Mouse (Mus musculus): ENCODE results near the gene Spindoc. TPM values are rescaled to one million over a fixed set of nuclear protein-coding genes. Genes with fewer than 3 reads are reported as not detected.

The Spindoc gene
- polyA plus RNA-seq, 1 experiment from 2014 or later = 25.6 TPM

DNA sequence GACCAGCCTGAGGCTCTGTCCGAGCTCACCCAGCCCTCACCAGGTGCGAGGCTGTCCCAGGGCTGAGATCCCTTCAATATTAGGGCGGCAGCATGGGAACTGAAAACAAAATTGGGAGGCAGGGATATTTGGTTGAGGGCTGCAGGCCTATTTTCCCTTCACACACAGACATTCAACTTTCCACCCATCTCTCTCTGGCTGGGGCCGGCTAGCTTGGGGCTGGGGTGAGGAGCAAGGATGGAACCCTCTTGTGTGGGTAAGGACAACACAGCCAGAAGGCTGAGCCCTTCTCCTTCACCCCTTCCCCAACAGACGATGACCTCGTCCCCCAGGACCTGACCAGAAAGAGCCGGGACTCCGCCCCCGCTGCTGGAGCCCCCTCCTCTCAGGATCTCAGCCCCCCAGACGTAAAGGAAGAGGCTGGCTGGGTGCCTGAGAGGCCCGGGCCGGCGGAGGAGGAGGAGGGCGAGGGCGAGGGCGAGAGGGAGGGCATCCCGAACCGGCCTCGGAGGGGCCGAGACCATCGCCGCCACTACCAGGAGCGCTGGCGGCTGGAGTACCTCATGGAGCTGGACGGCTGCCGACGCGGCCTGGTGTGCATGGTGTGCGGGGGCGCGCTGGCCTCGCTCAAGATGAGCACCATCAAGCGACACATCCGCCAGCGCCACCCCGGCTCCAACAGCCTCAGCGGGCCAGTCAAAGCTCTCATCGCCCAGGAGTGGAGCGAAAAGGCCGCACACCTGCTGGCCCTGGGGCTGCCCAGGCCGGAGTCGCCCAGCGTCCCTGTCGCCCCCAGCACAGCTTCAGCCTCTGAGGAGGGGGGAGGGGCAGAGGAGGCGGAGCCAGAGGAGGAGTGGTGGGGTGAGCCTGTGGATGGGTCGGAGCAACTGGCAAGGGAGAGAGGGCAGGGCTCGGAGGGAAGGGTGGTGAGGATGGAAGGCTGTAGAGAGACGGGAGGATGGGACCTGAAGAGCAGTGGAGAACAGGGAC lies 39.1 kb upstream of the Spindoc start:
- DNase-seq (ENCODE audit: low spot score) (peak; percentile 86), ATAC-seq (ENCODE audit: insufficient read depth, low FRiP score, low TSS enrichment) (peak; percentile 49)
- H3K4me3 ChIP-seq (ENCODE audit: low read depth, low read length) = peak overlapping the region; percentile 26
- peak overlapping the region; percentile 69 for H3K27ac ChIP-seq (ENCODE audit: low read depth, low read length)
- peaks cover 14% of the 10 kb centered on the region for H3K36me3 ChIP-seq (ENCODE audit: control insufficient read depth, insufficient read depth, low read length)
- H3K9me3 ChIP-seq (ENCODE audit: control insufficient read depth, low read length) = no peaks in the 10 kb centered on the region
- peak overlapping the region; percentile 51 for H3K9ac ChIP-seq (ENCODE audit: low read length)
- no peaks in the 10 kb centered on the region for H3K27me3 ChIP-seq (ENCODE audit: control insufficient read depth, insufficient read depth, low read length)
- 9% methylated on average over 37 of the region's 48 CpGs for WGBS
- peak overlapping the region; percentile 45 for H3K4me2 ChIP-seq (ENCODE audit: low read depth)
- peaks cover 50% of the 10 kb centered on the region for H3K4me1 ChIP-seq (ENCODE audit: control insufficient read depth, insufficient read depth, low read length)

DNA sequence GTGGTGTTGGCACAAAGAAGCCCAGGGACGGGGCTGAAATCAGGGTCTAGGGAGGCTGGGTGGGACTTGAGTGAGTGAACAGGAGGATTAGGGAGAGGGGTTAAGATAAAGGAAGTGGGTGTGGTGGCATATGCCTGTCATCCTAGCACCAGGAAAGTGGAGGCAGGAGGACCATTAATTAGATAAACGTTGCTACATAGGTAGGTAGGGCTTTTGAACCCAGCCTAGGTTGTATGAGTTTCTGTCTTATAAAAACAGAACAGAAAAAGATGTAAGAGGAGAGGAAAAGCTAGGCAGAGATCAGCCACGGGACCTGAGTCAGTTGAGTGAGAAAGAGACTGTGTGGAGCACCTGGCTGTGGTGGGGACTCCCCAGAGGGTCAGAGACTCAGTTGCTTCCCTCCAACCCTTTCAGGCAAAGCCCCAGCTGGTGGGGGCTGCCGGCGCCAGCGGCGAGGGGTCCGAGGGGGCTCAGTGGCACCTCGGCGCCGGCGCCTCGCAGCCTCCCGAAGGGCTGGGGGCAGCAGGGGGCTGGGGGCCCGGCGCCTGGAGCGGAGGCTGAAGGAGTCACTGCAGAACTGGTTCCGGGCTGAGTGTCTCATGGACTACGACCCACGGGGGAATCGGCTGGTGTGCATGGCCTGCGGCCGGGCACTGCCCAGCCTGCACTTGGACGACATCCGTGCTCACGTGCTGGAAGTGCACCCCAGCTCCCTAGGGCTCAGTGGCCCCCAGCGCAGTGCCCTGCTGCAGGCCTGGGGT lies 38.2 kb upstream of the Spindoc start:
- no peaks in the 10 kb centered on the region for H3K9me3 ChIP-seq (ENCODE audit: control insufficient read depth, low read length)
- H3K9ac ChIP-seq (ENCODE audit: low read length) = peak overlapping the region; percentile 51; the same call in 1 of the 2 replicates
- WGBS = 51% methylated on average over 27 of the region's 27 CpGs
- peaks cover 14% of the 10 kb centered on the region for H3K36me3 ChIP-seq (ENCODE audit: control insufficient read depth, insufficient read depth, low read length)
- H3K4me3 ChIP-seq (ENCODE audit: low read depth, low read length) = peak overlapping the region; percentile 16
- peak overlapping the region; percentile 69 for H3K27ac ChIP-seq (ENCODE audit: low read depth, low read length)
- H3K27me3 ChIP-seq (ENCODE audit: control insufficient read depth, insufficient read depth, low read length) = no peaks in the 10 kb centered on the region
- H3K4me1 ChIP-seq (ENCODE audit: control insufficient read depth, insufficient read depth, low read length) = peaks cover 50% of the 10 kb centered on the region
- DNase-seq (ENCODE audit: low spot score) (no peak), ATAC-seq (ENCODE audit: insufficient read depth, low FRiP score, low TSS enrichment) (no peak)
- peak overlapping the region; percentile 45 for H3K4me2 ChIP-seq (ENCODE audit: low read depth)

DNA sequence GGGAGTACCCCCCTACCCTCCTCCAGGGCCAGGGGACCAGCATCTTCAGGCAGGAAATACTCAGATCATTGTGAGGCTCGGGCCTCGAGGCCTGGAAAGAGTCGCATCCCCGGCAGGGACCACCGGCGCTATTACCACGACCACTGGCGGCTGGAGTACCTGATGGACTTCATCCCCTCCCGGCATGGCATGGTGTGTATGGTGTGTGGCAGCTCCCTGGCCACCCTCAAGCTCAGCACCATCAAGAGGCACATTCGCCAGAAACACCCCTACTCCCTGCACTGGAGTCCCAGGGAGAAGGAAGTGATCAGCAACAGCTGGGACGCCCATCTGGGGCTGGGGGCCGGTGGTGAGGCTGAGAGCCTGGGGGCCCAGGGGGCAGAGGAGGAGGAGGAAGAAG lies 37.3 kb upstream of the Spindoc start:
- no peak for DNase-seq (ENCODE audit: low spot score)
- WGBS = 71% methylated on average over 12 of the region's 12 CpGs
- Histone ChIP-seq H3K9me3 (ENCODE audit: control insufficient read depth, low read length) (no peaks in the 10 kb centered on the region), H3K4me1 (ENCODE audit: control insufficient read depth, insufficient read depth, low read length) (peaks cover 50% of the 10 kb centered on the region), H3K27ac (ENCODE audit: low read depth, low read length) (no peak overlapping the region), H3K9ac (ENCODE audit: low read length) (peak overlapping the region; percentile 99), H3K4me2 (ENCODE audit: low read depth) (peak overlapping the region; percentile 83), H3K4me3 (ENCODE audit: low read depth, low read length) (peak overlapping the region; percentile 100), H3K36me3 (ENCODE audit: control insufficient read depth, insufficient read depth, low read length) (peaks cover 14% of the 10 kb centered on the region), H3K27me3 (ENCODE audit: control insufficient read depth, insufficient read depth, low read length) (no peaks in the 10 kb centered on the region)
- ATAC-seq (ENCODE audit: insufficient read depth, low FRiP score, low TSS enrichment) = no peak

DNA sequence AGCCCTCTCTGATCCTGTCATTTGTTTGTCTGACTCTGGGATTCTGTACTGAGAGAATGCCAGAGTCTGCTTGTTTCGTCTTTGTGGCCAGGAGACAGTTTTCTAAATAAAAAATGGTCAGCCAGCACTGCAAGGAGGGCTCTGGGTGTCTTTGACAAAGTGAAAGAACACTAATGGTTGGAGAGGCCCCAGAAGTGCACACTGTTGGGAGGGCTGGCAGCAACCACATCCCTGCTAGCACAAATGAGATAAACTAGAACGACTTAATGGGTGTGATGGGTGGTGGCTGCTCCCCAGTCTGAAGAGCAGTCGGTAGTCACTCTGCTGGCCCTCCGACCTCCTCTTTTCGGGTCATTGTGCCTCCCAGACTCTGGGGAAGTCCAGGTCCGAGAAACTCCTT lies 36.3 kb upstream of the Spindoc start:
- H3K27me3 ChIP-seq (ENCODE audit: control insufficient read depth, insufficient read depth, low read length) = no peaks in the 10 kb centered on the region
- H3K36me3 ChIP-seq (ENCODE audit: control insufficient read depth, insufficient read depth, low read length) = peaks cover 14% of the 10 kb centered on the region
- H3K4me2 ChIP-seq (ENCODE audit: low read depth) = peak overlapping the region; percentile 83
- WGBS = 36% methylated on average over 6 of the region's 6 CpGs
- no peaks in the 10 kb centered on the region for H3K9me3 ChIP-seq (ENCODE audit: control insufficient read depth, low read length)
- H3K4me1 ChIP-seq (ENCODE audit: control insufficient read depth, insufficient read depth, low read length) = peaks cover 50% of the 10 kb centered on the region
- H3K4me3 ChIP-seq (ENCODE audit: low read depth, low read length) = peak overlapping the region; percentile 100
- DNase-seq (ENCODE audit: low spot score) (no peak), ATAC-seq (ENCODE audit: insufficient read depth, low FRiP score, low TSS enrichment) (no peak)
- 0 out of 2 replicates have a peak overlapping the region, but pooled peaks have one; percentile 23 for H3K27ac ChIP-seq (ENCODE audit: low read depth, low read length)
- H3K9ac ChIP-seq (ENCODE audit: low read length) = peak overlapping the region; percentile 99

DNA sequence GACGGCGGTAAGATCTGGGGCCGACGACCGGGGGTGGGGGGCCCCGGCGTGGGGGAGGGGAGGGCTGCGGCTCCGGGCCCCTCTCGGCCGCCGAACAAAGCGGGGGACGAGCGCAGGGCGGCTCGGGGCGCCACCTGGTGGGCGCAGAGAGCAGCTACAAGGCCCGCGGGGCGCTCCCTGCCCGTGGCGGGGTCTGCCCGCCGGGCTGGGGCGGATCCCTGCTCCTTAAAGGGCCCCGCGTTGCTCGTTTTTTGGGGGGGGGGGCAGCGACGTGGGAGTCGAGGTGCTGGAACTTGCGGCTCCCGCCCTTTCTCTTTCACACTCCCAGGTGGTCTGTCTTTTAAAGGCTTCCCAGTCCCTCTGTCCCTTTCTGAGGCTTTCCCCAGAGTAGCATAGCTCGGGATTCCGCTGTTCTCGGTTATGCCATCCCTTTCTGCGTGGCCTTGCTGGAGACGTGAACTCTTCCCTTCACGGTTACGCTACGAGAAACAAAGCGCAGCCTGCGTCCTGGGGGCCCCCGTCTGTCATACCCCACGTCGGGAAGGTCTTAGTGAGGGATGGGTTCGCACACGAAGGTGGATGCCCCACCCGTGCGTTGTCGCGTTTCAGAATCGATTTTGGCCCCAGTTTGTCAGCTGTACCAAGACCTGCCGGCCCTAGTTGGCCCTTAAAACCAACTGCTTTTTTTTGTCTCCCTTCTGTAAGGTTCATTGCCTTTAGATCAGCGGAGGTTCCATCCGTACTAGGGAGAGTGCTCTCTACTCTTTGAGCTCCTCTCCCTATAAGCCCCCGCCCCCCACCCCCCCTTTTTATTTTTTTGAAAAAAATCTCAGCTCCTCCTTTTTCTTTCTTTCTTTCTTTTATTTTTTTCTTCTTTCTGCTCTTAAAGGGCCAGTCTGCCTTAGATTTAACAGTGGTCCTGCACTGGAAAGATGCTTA lies 35.4 kb upstream of the Spindoc start:
- peaks cover 42% of the 10 kb centered on the region for H3K4me1 ChIP-seq (ENCODE audit: control insufficient read depth, insufficient read depth, low read length)
- DNase-seq (ENCODE audit: low spot score) (peak; percentile 91), ATAC-seq (ENCODE audit: insufficient read depth, low FRiP score, low TSS enrichment) (peak; percentile 42)
- H3K27ac ChIP-seq (ENCODE audit: low read depth, low read length) = peak overlapping the region; percentile 99
- H3K9me3 ChIP-seq (ENCODE audit: control insufficient read depth, low read length) = no peaks in the 10 kb centered on the region
- peaks cover 10% of the 10 kb centered on the region for H3K36me3 ChIP-seq (ENCODE audit: control insufficient read depth, insufficient read depth, low read length)
- peak overlapping the region; percentile 100 for H3K4me3 ChIP-seq (ENCODE audit: low read depth, low read length)
- no peaks in the 10 kb centered on the region for H3K27me3 ChIP-seq (ENCODE audit: control insufficient read depth, insufficient read depth, low read length)
- peak overlapping the region; percentile 99 for H3K9ac ChIP-seq (ENCODE audit: low read length)
- under 1% methylated on average over 48 of the region's 59 CpGs for WGBS
- peak overlapping the region; percentile 83 for H3K4me2 ChIP-seq (ENCODE audit: low read depth)

DNA sequence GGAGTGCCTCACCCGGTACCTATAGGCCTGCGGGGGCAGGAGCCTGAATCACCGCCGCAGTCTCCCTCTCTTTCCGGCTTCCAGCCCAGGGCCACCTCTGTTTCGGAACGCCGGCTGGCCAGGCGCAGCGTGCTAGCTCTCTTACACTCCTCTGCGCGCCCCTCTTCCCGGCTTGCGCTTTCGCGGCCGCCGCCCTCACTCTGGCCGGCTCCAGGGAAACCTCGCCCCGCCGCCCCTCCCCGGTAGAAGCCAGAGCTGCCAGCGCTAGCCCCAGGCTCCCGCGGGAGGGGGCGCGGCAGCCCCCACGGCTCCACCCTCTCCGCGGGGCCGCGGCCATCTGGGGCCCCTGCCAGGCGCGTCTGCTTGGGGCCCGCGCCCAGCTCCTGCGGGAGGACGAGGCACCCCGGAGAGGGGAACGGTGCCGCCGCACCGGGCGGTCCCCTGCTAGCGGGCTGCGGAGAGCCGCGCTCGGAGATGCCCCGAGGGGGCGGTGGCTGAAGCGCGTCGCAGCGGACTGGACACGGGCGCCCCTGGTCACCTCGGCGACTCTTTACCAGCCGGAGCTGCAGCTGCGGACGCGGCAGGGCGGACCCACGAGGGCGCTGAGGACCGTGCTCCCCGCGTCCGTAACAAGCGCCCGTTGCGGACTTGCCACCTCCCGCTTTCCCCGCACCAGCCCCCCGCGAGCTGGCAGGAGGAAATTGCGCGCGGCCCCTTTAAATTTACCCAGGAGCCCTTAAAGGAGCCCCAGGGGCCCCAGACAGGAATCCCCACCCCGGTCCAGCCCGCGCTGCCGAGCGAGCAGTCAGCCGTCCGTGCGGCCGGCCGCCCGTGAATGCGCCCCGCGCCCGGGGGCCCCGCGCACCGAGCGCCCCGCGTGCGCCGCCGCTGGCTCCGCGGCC lies 34.3 kb upstream of the Spindoc start, which contains the start of gene 2700081O15Rik:
Gene 2700081O15Rik, plus strand, starts transcription at position 792 of the 902 bp plus-strand sequence.
- Histone ChIP-seq H3K4me3 (ENCODE audit: low read depth, low read length) (peak within 1 kb of the TSS; percentile 100), H3K27ac (ENCODE audit: low read depth, low read length) (peak within 1 kb of the TSS; percentile 99), H3K27me3 (ENCODE audit: control insufficient read depth, insufficient read depth, low read length) (no peaks in the 10 kb centered on the region), H3K9ac (ENCODE audit: low read length) (peak within 1 kb of the TSS; percentile 99), H3K36me3 (ENCODE audit: control insufficient read depth, insufficient read depth, low read length) (peaks cover 4% of the 10 kb centered on the region; the same call in 1 of the 2 replicates), H3K4me1 (ENCODE audit: control insufficient read depth, insufficient read depth, low read length) (peaks cover 31% of the 10 kb centered on the region), H3K9me3 (ENCODE audit: control insufficient read depth, low read length) (no peaks in the 10 kb centered on the region), H3K4me2 (ENCODE audit: low read depth) (peak within 1 kb of the TSS; percentile 83)
- under 1% methylated on average over 95 of the region's 107 CpGs for WGBS
- peak; percentile 87 for DNase-seq (ENCODE audit: low spot score)
- ATAC-seq (ENCODE audit: insufficient read depth, low FRiP score, low TSS enrichment) = peak; percentile 61

DNA sequence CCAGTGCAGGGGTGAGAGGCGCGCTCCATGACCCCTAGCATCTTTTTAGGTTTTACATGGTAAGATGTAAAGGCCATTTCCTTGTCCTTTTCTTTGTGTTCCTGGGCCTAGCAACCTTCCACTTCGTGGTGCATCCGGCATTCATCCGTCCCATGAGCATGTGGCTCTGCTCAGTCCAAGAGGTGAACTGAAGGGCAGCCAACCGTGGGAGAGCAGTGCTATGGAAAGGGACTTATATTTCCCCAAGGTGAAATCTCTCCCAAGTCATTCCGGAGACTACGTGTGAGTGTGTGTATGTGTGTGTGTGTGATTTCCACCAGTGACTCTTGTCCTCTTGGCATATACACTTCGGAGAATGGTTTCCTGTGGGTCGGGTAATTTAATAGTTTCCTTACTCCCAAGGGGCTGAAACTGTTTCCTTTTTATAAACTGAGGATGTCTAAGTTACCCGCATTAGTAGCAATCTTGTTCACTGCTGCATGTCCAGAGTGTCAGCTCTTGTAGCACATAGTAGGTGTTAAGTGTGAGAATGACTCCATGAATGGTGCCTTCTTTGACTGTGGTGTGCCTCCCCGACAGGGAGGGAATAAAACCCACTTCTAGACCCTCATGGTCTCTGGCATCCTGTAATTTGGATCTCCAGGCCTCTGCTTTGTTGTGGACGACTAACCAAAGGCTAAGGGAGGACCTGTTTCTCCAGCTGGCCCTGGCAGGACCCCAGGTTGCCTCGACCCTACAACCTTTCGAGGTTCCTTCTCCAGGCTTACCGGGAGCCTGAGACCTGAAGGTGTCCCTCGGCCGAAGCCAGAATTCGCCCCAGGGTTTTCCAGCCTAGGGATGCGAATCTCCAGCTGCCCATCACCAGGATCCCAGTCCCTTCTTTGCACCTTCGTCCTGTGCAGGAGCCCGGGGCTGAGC lies 33.4 kb upstream of the Spindoc start:
- H3K27me3 ChIP-seq (ENCODE audit: control insufficient read depth, insufficient read depth, low read length) = no peaks in the 10 kb centered on the region
- ATAC-seq (ENCODE audit: insufficient read depth, low FRiP score, low TSS enrichment) = no peak; the same call in 1 of the 2 replicates
- no peak for DNase-seq (ENCODE audit: low spot score)
- peak overlapping the region; percentile 99 for H3K27ac ChIP-seq (ENCODE audit: low read depth, low read length)
- 29% methylated on average over 22 of the region's 22 CpGs for WGBS
- H3K36me3 ChIP-seq (ENCODE audit: control insufficient read depth, insufficient read depth, low read length) = peaks cover under 1% of the 10 kb centered on the region; the same call in 1 of the 2 replicates
- H3K4me1 ChIP-seq (ENCODE audit: control insufficient read depth, insufficient read depth, low read length) = peaks cover 22% of the 10 kb centered on the region
- peak overlapping the region; percentile 100 for H3K4me3 ChIP-seq (ENCODE audit: low read depth, low read length)
- H3K9me3 ChIP-seq (ENCODE audit: control insufficient read depth, low read length) = no peaks in the 10 kb centered on the region
- peak overlapping the region; percentile 83 for H3K4me2 ChIP-seq (ENCODE audit: low read depth)
- H3K9ac ChIP-seq (ENCODE audit: low read length) = peak overlapping the region; percentile 99
